Mouse (Mus musculus) bone marrow, adult 2 months (tissue): Measurements from ENCODE around the gene Bmp2k. TPM values are rescaled to one million over a fixed set of nuclear protein-coding genes. Genes with fewer than 3 reads are reported as not detected.
A peak's percentile ranks its signal among the peaks of the same experiment; 100 is the strongest.

Source experiments
- H3K27ac ChIP-seq: fragments of 200-500 bp; 2 replicates; pipeline ENCODE4 v1.5.1; 2012; ENCODE audit warnings: low read depth, mild to moderate bottlenecking, control low read depth, inconsistent platforms, low read length; ENCODE audit not compliant: control insufficient read depth, poor library complexity, insufficient read depth
- H3K4me1 ChIP-seq: fragments of 200-500 bp; 2 replicates; pipeline ENCODE4 v1.6.1; 2011; ENCODE audit warnings: low read length; ENCODE audit not compliant: control insufficient read depth, insufficient read depth
- H3K4me3 ChIP-seq: fragments of 200-500 bp; replicated peaks from 2 replicates; pipeline ENCODE3; 2011; ENCODE audit warnings: mild to moderate bottlenecking, low read depth, low read length, control low read depth; ENCODE audit not compliant: control insufficient read depth
- CTCF ChIP-seq: fragments of 200-500 bp; IDR thresholded peaks from 2 replicates; pipeline ENCODE4 v1.5.1; 2011; ENCODE audit warnings: low read length, control low read depth; ENCODE audit not compliant: control insufficient read depth, insufficient read depth
- POLR2A ChIP-seq: fragments of 200-500 bp; IDR thresholded peaks from 2 replicates; pipeline ENCODE4 v1.6.1; 2011; ENCODE audit warnings: low read depth, mild to moderate bottlenecking, control low read depth, low read length, borderline replicate concordance; ENCODE audit not compliant: control insufficient read depth
- WGBS: fragments of 180-500 bp; shearing (Covaris S2); methylation state at CpG from one replicate; pipeline ENCODE4 v1.1.7; 2018; 5-methylcytosine and 5-hydroxymethylcytosine counted together
- polyA plus RNA-seq: library from polyadenylated mRNA; stranded (reverse); fragments of >200 nt; gene quantifications from 2 replicates; pipeline ENCODE4 v1.2.4, GENCODE M21; 2011; ENCODE audit warnings: low replicate concordance; ENCODE audit not compliant: missing spikeins, insufficient read depth, insufficient read length

The Bmp2k gene
- polyA plus RNA-seq, 1 experiment: 12.0 TPM

DNA sequence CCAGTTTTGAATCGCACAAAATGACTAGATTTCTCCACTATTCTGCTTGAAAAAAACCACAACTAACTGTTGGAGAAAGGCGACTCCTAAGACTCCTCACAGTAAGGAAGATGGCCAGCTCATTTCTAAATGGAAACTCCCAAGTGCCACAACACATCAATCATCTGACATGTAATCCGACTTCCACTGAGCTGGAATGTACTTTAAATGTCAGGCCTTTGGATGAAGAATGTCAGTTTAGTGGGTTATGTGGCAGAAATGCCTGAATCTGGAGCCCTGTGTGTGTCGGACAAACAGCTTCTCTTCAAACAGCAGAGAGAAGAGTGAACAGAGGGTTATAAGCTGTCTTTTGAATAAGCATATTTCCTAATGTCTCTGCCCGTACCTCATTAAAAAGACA lies 1.7 kb upstream of the Bmp2k start:
- TF ChIP-seq CTCF: no peak
- no peak for TF ChIP-seq POLR2A
- no peak overlapping the region for H3K27ac ChIP-seq
- H3K4me3 ChIP-seq: no peak overlapping the region
- WGBS: 83% methylated on average over 5 of the region's 5 CpGs
- peaks cover 10% of the 10 kb centered on the region for H3K4me1 ChIP-seq

DNA sequence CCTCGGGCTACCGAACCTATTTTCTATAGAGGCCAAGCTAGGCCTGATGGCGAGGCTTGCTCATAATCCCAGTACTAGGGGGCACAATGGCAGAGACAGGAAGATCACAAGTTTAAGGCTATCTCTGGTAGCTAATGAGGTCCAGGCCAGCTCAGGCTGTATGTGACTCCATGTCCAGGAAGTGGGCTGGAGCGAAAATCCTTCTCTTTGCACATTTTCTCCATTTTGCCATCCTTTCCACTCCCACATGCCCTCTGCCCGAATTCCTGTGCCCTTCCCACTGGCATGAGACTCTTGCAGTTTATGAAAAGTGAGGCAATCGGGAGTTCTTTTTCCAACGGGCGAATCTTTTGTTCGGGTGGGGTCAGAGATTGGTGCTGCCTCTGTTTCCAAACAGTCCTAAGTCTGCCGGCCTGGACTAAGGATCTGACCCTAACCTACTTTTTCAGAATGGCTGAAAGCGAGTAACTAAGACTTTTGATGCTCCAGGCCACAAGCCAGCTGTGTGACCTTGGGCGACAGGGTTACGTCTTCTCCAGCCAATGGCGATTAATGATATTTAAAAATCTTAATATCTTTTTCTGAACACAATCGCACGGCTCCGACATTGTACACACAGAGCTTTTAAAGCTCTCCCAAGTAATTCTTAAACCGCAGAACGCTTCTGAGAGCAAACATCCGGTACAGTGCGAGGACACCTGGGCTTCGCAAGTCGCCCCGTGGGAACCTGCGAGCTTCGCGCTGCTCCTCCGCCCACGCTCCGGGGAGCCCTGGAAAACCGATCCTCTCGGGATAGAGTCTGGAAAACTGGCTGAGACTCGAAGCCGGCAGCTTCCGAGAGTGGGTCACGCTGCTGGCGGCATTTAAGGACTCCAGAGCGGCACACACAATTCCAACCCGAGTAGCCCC lies 834 bp upstream of the Bmp2k start:
- Histone ChIP-seq H3K4me1 (peaks cover 12% of the 10 kb centered on the region), H3K27ac (peak overlapping the region; percentile 97), H3K4me3 (peak overlapping the region; percentile 84)
- 16% methylated on average over 39 of the region's 39 CpGs for whole genome bisulfite sequencing
- TF ChIP-seq CTCF (no peak), POLR2A (no peak)

DNA sequence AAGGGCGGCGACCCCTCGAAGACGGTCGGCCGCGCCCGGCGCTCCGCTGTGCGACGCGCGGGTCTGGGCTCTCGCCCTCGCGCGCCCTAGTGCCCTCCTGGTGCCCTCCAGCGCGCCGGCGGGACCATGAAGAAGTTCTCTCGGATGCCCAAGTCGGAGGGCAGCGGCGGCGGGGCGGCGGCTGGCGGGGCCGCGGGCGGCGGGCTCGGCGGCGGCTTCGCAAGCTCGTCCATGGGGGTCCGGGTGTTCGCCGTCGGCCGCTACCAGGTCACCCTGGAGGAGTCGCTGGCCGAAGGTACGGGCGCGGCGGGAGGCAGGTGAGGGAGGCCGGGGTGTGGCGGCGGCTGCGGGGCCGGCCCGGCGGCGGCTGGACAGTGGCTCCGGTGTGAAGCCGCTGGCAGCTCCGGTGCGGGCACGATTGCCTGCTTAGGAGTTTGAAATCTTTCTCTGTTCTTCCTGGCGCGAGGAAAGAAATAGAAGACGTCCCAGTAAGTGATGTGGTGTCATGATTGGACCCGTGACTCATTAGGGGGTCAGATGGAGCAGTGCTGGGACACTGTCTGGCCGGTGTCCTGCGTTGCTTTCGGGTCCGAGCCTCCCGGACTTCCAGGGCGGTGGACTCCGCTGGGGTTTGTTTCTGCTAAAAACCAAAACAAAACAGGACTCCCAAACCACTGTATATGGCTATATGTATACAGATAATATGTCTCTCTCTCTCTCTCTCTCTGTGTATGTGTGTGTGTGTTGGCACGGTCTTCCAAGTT lies 495 bp downstream of the Bmp2k start:
- peaks cover 12% of the 10 kb centered on the region for H3K4me1 ChIP-seq
- WGBS: under 1% methylated on average over 75 of the region's 75 CpGs
- TF ChIP-seq POLR2A (no peak), CTCF (no peak)
- peak overlapping the region; percentile 71 for H3K4me3 ChIP-seq
- peak overlapping the region; percentile 97 for H3K27ac ChIP-seq

DNA sequence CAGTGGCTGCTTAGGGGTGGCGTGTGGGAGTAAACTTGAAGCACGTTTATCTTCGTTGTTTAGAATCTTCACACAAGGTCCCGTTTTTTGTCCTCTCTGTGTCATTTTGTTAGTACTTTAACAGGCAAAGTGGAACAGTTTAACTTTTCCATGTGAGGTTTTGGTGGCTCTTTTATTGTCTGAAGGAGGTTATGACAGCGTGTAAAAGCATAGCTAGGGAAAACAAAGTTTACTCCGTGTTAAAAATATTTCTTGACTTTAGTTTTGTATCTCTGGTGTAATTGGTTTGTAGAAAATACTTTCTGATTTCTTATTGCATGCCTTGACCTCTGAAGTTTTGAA lies 1.0 kb downstream of the Bmp2k start:
- 2% methylated on average over 6 of the region's 6 CpGs for WGBS
- TF ChIP-seq CTCF (no peak), POLR2A (no peak)
- Histone ChIP-seq H3K27ac (peak overlapping the region; percentile 97; the same call in 1 of the 2 replicates), H3K4me1 (peaks cover 12% of the 10 kb centered on the region), H3K4me3 (peak overlapping the region; percentile 71)

DNA sequence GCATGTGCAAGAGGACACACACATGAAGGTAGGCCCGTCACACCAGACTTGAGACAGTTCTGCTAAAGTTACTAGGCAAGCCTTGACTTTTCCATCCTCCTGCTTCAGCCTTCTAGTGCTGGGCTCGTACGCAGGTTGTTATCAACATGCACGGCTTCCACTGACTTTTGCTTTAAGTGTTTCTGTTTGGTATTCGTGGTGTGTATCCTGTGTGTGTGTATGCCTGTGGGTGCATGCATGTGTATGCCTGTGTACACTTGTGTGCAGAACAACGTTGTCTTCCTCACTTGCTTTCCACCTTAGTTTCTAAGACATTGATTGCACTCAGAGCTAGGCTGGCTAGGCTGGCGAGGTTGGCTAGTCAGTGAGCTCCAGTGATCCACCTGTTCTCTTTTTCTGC lies 2.1 kb downstream of the Bmp2k start:
- TF ChIP-seq POLR2A: no peak
- TF ChIP-seq CTCF: no peak
- peak overlapping the region; percentile 75 for H3K4me3 ChIP-seq
- no peak overlapping the region for H3K27ac ChIP-seq
- peaks cover 11% of the 10 kb centered on the region for H3K4me1 ChIP-seq
- 68% methylated on average over 7 of the region's 7 CpGs for WGBS

DNA sequence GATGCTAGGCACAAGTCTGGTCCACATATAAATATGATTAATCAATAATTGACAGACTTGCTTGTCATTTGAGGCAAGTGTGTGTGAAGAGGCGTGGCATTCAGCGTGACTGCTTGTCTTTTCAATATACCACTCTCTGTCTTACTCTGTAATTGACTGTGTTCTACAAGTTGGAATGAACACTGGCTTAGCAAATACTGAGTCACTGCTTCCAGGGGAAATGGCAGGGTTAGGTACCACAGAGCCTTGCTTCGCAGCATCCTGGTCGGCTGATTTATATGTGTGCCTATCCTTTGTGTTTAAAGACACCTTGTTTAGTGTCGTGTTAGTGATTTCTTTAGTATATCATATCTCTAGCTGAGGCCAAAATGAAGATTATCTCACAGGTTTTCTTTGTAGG lies 3.0 kb downstream of the Bmp2k start:
- Histone ChIP-seq H3K27ac (no peak overlapping the region), H3K4me3 (no peak overlapping the region), H3K4me1 (peaks cover 11% of the 10 kb centered on the region)
- WGBS: 81% methylated on average over 5 of the region's 5 CpGs
- no peak for TF ChIP-seq CTCF
- no peak for TF ChIP-seq POLR2A

DNA sequence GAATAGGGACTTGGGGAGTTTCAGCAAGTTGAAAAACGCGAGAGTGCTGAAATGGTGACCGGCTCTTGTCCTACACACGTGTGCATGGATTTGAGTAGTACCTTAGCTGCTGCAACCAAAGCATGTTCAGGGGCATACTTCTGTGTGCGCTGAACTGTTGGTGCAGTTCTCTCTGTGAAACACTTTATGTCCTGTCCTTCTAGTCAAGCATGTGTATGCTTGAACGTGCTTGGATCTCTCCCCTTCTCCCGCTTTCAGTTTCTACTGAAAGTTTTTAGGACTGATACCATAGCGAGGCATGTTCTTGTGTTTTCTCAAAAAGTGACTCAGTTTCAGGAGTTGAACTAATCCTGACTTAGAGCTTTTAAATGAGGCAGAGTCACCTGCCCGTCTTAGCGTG lies 3.7 kb downstream of the Bmp2k start:
- WGBS: 86% methylated on average over 10 of the region's 10 CpGs
- Histone ChIP-seq H3K27ac (no peak overlapping the region), H3K4me1 (peaks cover 11% of the 10 kb centered on the region), H3K4me3 (no peak overlapping the region)
- no peak for TF ChIP-seq POLR2A
- no peak for TF ChIP-seq CTCF

DNA sequence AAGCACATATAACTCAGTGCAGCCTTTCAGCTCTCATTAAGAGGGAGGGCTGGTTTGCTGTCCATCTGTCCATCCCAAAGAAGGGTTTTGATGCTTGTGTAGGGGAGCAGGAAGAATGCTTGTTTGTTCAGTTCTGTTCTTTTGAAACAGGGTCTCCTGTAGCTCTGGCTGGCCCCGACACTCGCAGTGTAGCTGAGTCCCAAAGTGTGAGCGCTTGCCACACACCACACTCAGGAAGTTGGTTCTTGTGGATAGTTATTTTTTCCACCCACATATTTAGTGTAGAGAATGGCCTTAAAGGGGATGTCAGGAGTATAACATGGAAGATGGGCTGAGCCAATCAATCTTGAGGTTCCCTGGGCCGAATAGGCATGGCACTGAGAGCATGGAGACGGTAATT lies 4.1 kb downstream of the Bmp2k start:
- no peak overlapping the region for H3K4me3 ChIP-seq
- no peak for TF ChIP-seq POLR2A
- no peak for TF ChIP-seq CTCF
- WGBS: 68% methylated on average over 5 of the region's 5 CpGs
- H3K4me1 ChIP-seq: peaks cover 9% of the 10 kb centered on the region
- H3K27ac ChIP-seq: no peak overlapping the region
